Mouse (Mus musculus): Measurements from ENCODE around the gene Zfp961.
A peak's percentile ranks its signal among the peaks of the same experiment; 100 is the strongest.
"Not testable (repeated sequence)": the region's sequence is repeated elsewhere in the genome, so short reads cannot be mapped to it uniquely, and the experiment has no call there.

The Zfp961 gene

GRCm38 (mm10) chr8:71964051-71964450 is 13.2 kb downstream of the Zfp961 start:
- DNase-seq, result no peak

GRCm38 (mm10) chr8:71965166-71965565 is 14.3 kb downstream of the Zfp961 start:
- no peak for DNase-seq

DNA sequence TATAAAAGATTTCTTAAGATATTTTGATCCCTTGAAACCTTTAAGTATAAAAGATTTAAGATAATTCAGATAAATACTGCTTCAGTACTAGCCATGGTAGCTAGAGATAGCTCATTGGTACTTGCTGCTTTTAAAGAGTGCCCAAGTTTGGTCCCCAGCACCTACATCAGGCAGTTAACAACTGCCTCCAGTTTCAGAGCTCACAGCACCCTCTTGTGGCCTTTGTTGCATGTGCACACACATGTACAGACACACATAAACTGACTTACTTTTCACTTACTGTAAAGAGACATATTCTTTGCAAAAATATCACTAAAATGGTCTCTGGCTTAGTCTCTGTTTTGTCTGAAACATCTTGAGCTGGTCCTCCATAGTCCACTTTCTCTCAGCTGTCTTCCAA is 15.6 kb downstream of the Zfp961 start:
- no peak for DNase-seq

- DNase-seq, result no peak
These were observed 16.4 kb downstream of the Zfp961 start for GRCm38 (mm10) chr8:71967261-71967660.

DNA sequence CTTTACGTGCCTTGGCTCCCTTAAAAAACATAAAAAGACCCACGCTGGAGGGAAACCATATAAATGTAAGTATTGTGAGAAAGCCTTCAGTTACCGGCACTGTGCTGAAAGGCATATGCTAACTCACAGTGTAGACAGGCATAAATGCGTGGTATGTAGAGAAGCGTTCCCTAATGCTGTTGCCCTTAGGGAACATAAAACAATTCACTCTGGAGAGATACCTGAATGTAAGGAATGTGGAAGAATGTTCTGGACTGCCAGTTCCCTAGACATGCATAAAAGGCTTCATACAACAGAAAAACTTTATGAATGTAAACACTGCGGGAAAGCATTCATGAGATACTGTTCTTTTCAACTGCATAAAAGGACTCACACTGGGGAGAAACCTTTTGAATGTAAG is 17.3 kb downstream of the Zfp961 start:
- no peak for DNase-seq

DNA sequence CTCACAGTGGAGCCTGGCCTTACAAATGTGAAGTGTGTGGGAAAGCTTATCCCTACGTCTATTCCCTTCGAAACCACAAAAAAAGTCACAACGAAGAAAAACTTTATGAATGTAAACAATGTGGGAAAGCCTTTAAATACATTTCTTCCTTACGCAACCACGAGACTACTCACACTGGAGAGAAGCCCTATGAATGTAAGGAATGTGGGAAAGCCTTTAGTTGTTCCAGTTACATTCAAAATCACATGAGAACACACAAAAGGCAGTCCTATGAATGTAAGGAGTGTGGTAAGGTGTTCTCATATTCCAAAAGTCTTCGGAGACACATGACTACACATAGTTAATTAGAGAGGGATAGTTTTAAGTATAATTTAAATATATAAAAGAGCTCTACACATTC is 17.8 kb downstream of the Zfp961 start:
- DNase-seq, result no peak

DNA sequence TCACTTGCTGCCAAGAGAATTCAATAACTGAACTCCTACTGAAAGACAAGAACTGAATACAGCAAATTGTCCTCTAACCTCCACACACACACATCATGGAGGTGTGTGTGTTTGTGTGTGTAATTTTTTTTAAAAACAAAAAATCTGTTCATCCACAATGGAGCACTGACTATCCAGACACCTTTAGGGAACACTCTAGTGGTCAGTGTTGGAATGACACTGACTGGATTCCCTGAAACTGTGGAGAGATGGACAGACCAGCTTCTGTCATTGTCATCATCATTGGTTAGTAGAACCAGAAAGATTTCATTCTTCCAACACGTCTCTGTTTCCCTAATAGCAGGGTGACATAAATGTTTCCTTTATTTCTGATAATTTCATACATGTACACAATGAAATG is 21.1 kb downstream of the Zfp961 start:
- DNase-seq, result no peak

DNA sequence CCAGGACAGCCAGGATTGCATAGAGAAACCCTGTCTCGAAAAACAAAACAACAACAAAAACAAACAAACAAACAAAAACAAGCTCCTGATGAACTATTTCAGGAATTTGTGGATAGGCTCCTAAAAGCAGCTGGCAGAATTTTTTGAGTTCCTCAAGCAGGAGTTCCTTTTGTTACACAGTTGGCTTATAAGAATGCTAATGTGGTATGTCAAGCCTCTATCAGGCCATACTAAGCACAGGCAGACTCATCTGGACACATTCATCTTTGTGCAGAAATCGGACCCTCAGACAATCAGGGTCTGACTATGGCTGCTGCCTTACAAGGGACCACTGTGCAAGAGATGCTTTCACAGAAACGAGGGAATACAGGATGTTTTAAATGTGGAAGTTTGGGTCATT is 23.4 kb downstream of the Zfp961 start:
- DNase-seq, result no peak

GRCm38 (mm10) chr8:71981032-71981431 is 30.2 kb downstream of the Zfp961 start:
- DNase-seq, result no peak

DNA sequence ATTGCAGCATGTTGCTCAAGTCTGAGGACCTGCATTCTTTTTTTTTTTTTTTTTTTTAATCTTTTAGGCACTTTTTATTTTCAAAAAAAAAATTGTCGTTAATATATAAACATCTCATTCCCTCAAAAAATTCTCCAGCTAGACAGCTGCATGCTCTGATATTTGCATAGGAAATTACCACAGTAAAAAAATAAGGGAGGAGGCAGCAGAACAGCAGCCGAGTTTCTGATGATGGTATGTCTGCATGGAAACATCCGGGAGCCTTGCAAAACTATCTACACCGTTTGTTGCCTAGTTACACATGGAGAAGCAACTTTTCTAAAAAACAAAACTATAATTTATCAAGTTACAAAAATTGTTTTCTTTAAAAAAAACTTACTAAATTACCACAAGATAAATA is 30.6 kb downstream of the Zfp961 start:
- DNase-seq, result no peak

DNA sequence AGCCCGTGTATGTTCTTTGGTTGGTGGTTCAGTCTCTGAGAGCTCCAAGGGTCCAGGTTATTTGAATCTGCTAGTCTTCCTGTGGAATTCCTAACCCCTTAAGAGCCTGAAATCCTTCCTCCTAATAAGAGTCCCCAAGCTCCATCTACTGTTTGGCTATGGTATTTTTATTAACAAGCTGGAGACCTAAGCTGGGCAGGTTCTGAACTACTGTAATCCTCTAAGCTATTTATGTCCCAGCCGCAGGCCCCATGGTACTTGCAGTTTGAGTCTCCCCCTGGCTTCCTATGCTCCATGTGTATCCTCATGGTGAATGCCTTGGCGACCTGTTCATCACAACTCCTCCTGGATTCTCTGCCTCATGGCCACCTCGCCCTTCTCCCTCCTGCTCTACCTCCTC is 33.8 kb downstream of the Zfp961 start:
- no peak for DNase-seq

GRCm38 (mm10) chr8:71988110-71988866 is 37.5 kb downstream of the Zfp961 start:
- peak; percentile 83 for DNase-seq

DNA sequence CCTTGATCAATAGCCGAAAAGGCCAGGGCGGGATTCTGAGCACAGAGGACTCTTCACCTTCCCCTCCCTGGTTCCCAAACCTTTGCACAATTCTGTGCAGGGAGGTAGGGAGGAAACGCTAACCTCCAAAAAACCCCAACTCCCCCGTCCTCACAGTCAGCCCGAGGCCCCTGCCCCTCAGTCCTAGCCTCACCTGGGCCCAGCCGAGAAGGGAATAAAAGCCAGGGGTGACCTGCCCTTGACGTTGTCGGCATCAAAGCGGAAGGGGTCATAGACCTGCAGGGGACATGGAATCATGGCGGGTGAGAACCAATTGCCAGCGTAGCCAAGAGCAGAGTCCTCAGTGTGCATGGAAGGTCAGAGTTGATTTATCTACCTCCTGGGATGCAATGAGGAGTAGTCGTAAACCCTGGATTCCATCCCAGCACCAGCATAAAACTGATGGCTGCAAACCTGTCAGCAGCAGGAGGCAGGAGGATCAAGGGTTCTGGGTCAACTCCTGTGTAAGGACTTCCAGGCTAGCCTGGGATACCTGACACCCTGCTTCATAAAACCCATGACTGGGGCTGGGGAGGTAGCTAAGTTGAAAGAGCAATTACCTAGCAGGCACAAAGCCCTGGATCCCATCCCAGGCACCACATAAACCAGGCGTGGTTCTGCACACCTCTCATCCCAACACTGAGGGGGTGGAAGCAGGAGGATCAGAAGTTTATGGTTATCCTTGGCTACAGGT is 38.2 kb downstream of the Zfp961 start:
- no peak for DNase-seq

DNA sequence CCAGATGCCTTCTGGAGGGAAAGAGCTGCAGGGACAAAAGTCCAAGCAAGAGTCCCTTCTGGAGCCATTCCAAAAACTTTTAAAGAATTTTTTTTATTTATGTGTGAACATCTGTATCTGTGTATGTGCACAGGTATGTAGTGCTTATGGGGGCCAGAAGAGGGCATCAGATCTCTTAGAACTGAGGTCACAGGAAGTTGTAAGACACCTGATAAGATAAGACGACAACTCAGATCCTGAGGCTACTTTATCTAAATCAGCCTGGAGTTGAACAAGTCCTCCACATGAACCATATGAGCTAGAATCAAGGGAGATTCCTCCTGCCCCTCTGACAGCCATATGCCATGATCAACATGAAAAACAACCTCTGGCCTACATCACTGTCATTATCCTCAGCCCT is 48.6 kb downstream of the Zfp961 start:
- DNase-seq, result no peak

GRCm38 (mm10) chr8:72000223-72000622 is 49.4 kb downstream of the Zfp961 start:
- no peak for DNase-seq

GRCm38 (mm10) chr8:72002942-72003341 is 52.1 kb downstream of the Zfp961 start:
- no peak for DNase-seq

DNA sequence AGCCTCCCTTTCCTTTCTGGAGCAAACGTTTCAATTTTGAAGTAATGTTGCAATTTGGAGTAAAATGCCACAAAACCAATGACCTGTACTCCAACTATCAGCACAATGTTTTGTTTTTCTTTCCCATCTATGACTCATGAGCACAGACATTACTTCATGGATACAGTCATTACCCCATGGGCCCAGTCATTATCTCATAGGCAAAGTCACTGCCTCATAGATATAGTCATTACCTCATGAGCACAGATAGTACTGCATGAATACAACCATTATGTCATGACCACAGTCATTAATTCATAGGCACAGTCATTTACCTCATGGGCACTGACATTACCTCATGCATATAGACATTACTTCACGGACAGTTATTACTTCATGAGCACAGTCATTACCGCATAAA is 55.1 kb downstream of the Zfp961 start:
- DNase-seq, result no peak

DNA sequence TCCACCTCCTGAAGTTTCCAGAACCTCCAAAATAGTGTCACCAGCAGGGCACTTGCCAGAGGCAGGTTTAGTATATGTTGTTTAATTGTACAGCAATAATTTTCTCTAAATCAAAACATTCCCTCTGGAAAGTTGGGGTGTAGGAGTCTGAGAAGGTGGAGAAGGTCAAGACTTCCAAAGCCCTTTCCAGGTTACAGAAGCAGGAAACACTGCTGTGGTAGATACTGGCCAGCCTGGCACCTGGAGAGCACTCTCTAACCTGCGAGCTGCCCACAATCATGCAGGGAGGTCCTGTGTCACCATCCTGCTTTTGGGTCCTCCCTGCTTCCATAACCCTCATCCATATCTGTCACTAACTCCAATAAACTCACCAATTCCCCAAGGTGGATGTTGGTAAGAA is 55.9 kb downstream of the Zfp961 start:
- DNase-seq, result no peak

DNA sequence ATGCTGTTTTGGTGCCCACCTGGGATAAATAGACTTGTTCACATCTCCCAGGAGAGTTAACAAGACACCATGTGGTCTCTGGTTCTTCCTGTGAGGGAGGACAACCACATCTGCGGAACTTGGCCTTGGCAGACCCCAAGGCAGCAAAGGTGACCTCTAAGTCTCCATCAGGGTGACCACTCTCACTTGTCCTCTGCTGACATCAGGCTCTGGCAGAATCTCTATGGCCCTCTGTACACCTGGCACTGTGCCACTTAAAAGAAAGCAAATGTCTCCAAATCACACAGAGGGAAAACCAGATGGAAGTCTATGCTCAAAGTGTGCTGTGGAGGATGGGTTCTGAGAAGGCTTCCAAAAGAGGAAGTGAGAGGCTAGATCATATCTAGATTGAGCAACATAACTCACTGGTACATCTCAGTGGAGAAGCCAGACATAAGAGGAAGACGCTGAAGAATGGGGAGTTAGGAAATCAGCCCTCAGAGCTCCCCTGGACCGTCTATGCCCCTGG is 57.4 kb downstream of the Zfp961 start:
- no peak for DNase-seq

DNA sequence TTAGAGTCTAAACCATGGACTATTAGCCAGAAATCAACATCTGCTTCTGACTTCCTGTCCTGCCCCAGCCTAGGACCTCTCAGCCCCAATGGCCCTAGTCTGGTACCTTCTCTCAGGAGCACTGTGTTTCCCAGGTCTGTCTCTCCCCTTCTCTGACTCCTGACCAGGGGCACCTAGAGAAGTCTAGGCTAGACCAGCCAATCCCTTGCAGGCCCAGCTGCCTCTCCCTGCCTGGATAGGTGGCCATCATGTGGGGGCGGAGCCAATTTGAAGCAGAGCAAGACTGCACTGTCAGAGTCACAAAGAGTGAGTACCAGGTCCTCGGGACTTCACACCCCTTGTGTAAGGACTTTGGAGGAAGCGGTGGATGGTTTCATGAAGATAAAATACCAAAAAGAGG is 58.6 kb downstream of the Zfp961 start, which contains the start of gene Cyp4f18:
Gene Cyp4f18, minus strand, starts transcription at position 154 of the 400 bp plus-strand sequence.
- DNase-seq, result no peak

DNA sequence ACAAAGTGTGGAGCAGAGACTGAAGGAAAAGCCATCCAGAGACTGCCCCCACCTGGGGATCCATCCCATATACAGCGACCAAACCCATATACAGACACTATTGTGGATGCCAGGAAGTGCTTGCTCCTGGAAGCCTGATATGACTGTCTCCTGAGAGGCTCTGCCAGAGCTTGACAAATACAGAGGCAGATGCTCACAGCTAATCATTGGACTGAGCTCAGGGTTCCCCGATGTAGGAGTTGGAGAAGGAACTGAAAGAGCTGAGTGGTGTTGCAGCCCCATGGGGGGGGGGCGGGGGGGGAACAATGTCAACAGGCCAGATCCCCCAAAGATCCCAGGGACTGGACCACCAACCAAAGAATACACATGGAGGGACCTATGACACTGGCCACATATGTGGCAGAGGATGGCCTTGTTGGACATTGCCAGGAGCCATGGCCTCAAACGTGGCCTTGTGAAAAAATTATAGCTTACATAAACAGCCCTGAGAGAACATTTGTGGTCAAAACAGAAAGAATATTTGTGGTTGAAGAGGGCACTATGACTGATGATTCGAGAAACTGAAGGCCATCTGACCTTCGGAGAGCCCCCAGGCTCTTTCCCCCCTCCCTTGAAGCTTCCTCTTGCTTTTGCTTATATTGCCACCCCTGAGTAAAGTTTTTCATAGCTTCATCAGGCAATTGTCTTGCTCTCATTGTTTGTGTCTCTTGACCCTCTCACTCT is 62.8 kb downstream of the Zfp961 start:
- DNase-seq, result not testable (repeated sequence)

- not testable (repeated sequence) for DNase-seq
These were observed 66.5 kb downstream of the Zfp961 start for GRCm38 (mm10) chr8:72017339-72017738.

DNA sequence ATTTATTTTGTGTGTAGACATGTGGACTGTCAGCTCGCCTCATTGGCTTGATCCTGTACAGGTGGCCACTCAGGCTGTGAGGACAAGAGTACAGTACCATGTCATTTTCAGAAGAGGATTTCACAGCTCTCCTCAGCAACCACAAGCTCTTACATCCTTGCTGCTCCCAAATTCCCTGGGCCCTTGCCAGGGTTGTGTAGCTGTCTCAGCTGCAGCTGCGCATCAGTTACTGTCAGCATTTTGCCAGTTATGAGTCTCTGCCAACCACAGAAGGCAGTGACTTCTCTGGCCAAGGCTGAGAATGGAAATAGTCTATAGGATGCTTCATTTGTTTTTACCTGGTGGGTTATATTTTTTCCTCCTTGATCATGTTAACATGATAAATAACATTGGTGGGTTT is 67.3 kb downstream of the Zfp961 start:
- DNase-seq, result peak; percentile 23

DNA sequence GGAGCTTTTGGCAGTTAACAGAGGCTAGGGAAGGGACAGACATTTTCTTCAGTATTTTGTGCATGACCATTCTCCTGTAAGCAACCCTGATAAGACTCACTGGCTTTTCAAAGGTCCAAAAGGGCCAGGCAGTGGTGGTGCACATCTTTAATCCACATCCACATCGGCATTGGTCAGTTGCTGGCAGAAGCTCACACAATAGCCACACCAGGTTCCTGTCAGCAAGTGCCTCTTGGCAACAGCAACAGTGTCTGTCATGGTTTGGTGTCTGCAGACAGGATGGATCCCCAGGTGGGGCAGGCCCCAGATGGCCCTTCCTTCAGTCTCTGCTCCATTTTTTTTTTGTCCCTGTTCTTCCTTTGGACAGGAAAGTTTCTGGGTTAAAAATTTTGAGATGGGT is 68.2 kb downstream of the Zfp961 start:
- DNase-seq, result not testable (repeated sequence)
